Mouse (Mus musculus) midbrain, postnatal 0 days (tissue): ENCODE measurements around the gene Vldlr. TPM values are rescaled to one million over a fixed set of nuclear protein-coding genes. Genes with fewer than 3 reads are reported as not detected.
A peak's percentile ranks its signal among the peaks of the same experiment; 100 is the strongest.

Experiments
- ATAC-seq: fragments of 200-750 bp; cut with Nextera tagmentation; 2 replicates; pipeline ENCODE4 v1.8.0; 2017; ENCODE audit warnings: moderate number of reproducible peaks, mild to moderate bottlenecking, moderate TSS enrichment, moderate library complexity; ENCODE audit not compliant: low FRiP score
- DNase-seq: peaks from one replicate; pipeline ENCODE4 v3.0.0-alpha.2; 2015; ENCODE audit warnings: low spot score
- H3K27ac ChIP-seq: fragments of 300-500 bp; sonication (generic); 2 replicates; pipeline ENCODE4 v1.5.1; 2014; ENCODE audit warnings: low read depth, mild to moderate bottlenecking, low read length, mixed read lengths
- H3K27me3 ChIP-seq: fragments of 300-500 bp; sonication (generic); 2 replicates; pipeline ENCODE4 v1.6.1; 2014; ENCODE audit warnings: low read length, control low read depth, mixed read lengths; ENCODE audit not compliant: insufficient read depth
- H3K36me3 ChIP-seq: fragments of 300-500 bp; sonication (generic); 2 replicates; pipeline ENCODE4 v1.6.1; 2014; ENCODE audit warnings: low read length, control low read depth, mixed read lengths; ENCODE audit not compliant: insufficient read depth
- H3K4me1 ChIP-seq: fragments of 300-500 bp; sonication (generic); 2 replicates; pipeline ENCODE4 v1.6.1; 2014; ENCODE audit warnings: mild to moderate bottlenecking, control low read depth, antibody characterized with exemption, low read length, mixed read lengths; ENCODE audit not compliant: insufficient read depth
- H3K4me2 ChIP-seq: fragments of 300-500 bp; sonication (generic); 2 replicates; pipeline ENCODE4 v1.6.1; 2014; ENCODE audit warnings: low read depth, mild to moderate bottlenecking, low read length, mixed read lengths; ENCODE audit not compliant: poor library complexity, severe bottlenecking
- H3K4me3 ChIP-seq: fragments of 300-500 bp; sonication (generic); 2 replicates; pipeline ENCODE4 v1.5.1; 2014; ENCODE audit warnings: low read depth, mild to moderate bottlenecking, low read length, moderate library complexity
- H3K9ac ChIP-seq: fragments of 300-500 bp; sonication (generic); replicated peaks from 2 replicates; pipeline ENCODE4 v1.6.1; 2014; ENCODE audit warnings: mild to moderate bottlenecking, low read length, moderate library complexity, mixed read lengths; ENCODE audit not compliant: poor library complexity, severe bottlenecking
- H3K9me3 ChIP-seq: fragments of 300-500 bp; sonication (generic); 2 replicates; pipeline ENCODE4 v1.6.1; 2016; ENCODE audit warnings: low read length, control low read depth
- CTCF ChIP-seq: IDR thresholded peaks from 2 replicates; pipeline ENCODE4 v1.5.1; 2016; ENCODE audit warnings: antibody characterized with exemption, mild to moderate bottlenecking
- WGBS: fragments of 180-500 bp; shearing (Covaris S2); extraction: QIAGEN DNeasy Blood & Tissue Kit; methylation state at CpG from one replicate; pipeline ENCODE4 v1.1.7; 2014; 5-methylcytosine and 5-hydroxymethylcytosine counted together
- polyA plus RNA-seq: library from polyadenylated mRNA; unstranded; fragments of >200 nt; fragmentation: Nextera tagmentation; extraction: Ambion mirVana; gene quantifications from 2 replicates; pipeline ENCODE4 v1.2.1, GENCODE M21; 2015
- total RNA-seq: library from RNA; depleted of rRNA; stranded (reverse); fragments of >200 nt; gene quantifications from 2 replicates; pipeline ENCODE4 v1.2.3, GENCODE M21; 2014

Vldlr gene
- total and polyA plus RNA-seq, 2 experiments from 2014 or later: 35.9 to 49.0 TPM

GRCm38 (mm10) chr19:27217404-27217940 is 1.2 kb downstream of the Vldlr start:
- 0% methylated on average over 35 of the region's 52 CpGs for WGBS
- TF ChIP-seq CTCF: no peak
- peak; percentile 70 for DNase-seq
- Histone ChIP-seq H3K4me1 (peaks cover 11% of the 10 kb centered on the region; the same call in 1 of the 2 replicates), H3K27me3 (no peaks in the 10 kb centered on the region), H3K4me2 (peak overlapping the region; percentile 87), H3K36me3 (no peaks in the 10 kb centered on the region), H3K4me3 (peak overlapping the region; percentile 87), H3K9me3 (no peaks in the 10 kb centered on the region), H3K9ac (peak overlapping the region; percentile 89), H3K27ac (peak overlapping the region; percentile 87)
- ATAC-seq: peak; percentile 69

GRCm38 (mm10) chr19:27217941-27218411 is 1.7 kb downstream of the Vldlr start:
- 2% methylated on average over 32 of the region's 32 CpGs for WGBS
- peaks cover 11% of the 10 kb centered on the region; the same call in 1 of the 2 replicates for H3K4me1 ChIP-seq
- TF ChIP-seq CTCF: no peak
- peak overlapping the region; percentile 87 for H3K4me3 ChIP-seq
- H3K36me3 ChIP-seq: no peaks in the 10 kb centered on the region
- DNase-seq (peak; percentile 38), ATAC-seq (peak; percentile 56)
- H3K9me3 ChIP-seq: no peaks in the 10 kb centered on the region
- H3K9ac ChIP-seq: peak overlapping the region; percentile 89
- peak overlapping the region; percentile 87 for H3K4me2 ChIP-seq
- peak overlapping the region; percentile 87 for H3K27ac ChIP-seq
- no peaks in the 10 kb centered on the region for H3K27me3 ChIP-seq

DNA sequence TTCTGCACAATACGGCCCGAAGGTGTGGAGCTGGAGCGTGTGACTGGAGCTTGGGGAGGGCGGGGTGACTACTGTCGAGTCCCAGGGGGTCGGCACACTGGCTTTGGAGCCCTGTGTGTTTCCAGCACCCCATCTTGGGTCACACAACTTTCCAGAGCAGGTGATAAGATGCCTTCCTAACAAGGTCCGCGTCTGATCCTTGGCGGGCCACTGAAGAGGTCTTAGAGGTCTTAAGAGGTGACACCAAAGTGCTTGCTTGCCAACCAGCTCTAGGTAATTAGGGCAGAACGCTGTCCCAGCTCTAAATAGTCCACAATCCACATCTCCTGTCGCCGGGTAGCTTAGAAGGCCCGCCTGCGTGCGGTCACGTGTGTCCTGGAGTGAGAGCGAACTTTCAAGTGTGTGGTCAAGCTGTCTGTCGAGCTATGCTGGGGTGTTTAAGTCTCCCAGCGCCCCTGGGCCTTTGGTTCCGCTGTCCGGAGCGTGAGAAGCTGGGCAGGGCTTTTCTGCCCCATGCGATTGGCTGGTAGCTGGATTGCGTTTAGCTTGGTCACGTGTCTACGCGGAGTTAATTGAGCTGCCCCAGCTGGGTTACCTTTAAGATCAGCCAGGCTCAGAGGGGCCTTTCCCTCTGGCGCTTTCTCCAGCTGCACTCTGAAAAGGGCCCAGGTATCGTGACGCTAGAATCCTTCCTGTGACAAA is 2.4 kb downstream of the Vldlr start:
- DNase-seq (peak; percentile 74), ATAC-seq (no peak)
- H3K9me3 ChIP-seq: no peaks in the 10 kb centered on the region
- H3K9ac ChIP-seq: peak overlapping the region; percentile 89
- no peak for TF ChIP-seq CTCF
- H3K27ac ChIP-seq: peak overlapping the region; percentile 87; the same call in 1 of the 2 replicates
- 1% methylated on average over 30 of the region's 30 CpGs for WGBS
- H3K4me3 ChIP-seq: peak overlapping the region; percentile 87
- H3K27me3 ChIP-seq: no peaks in the 10 kb centered on the region
- no peaks in the 10 kb centered on the region for H3K36me3 ChIP-seq
- peak overlapping the region; percentile 87 for H3K4me2 ChIP-seq
- peaks cover 11% of the 10 kb centered on the region; the same call in 1 of the 2 replicates for H3K4me1 ChIP-seq

DNA sequence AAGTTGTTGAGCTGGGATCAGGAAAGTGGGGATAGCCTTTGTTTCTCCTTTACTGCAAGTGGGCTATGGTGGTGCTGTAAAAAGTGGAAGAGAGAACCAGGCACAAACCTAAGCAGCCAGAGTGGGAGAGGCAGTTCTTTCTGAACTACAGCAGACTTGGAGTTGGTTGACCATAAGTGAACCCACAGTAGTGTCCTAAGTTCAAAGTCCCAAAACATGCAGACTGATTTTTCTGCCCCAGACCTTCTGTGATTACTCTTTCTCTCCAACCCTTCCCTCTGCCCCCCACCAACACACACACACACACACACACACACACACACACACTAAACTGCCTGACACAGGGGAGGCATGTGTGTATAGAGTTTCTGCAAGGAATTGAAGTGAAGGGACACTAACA is 3.3 kb downstream of the Vldlr start:
- ATAC-seq: no peak
- no peak overlapping the region for H3K9ac ChIP-seq
- no peak for DNase-seq
- H3K9me3 ChIP-seq: no peaks in the 10 kb centered on the region
- H3K36me3 ChIP-seq: no peaks in the 10 kb centered on the region
- no peak for TF ChIP-seq CTCF
- peak overlapping the region; percentile 87 for H3K4me2 ChIP-seq
- peaks cover 11% of the 10 kb centered on the region; the same call in 1 of the 2 replicates for H3K4me1 ChIP-seq
- H3K4me3 ChIP-seq: peak overlapping the region; percentile 87; the same call in 1 of the 2 replicates
- no peak overlapping the region for H3K27ac ChIP-seq
- H3K27me3 ChIP-seq: no peaks in the 10 kb centered on the region

DNA sequence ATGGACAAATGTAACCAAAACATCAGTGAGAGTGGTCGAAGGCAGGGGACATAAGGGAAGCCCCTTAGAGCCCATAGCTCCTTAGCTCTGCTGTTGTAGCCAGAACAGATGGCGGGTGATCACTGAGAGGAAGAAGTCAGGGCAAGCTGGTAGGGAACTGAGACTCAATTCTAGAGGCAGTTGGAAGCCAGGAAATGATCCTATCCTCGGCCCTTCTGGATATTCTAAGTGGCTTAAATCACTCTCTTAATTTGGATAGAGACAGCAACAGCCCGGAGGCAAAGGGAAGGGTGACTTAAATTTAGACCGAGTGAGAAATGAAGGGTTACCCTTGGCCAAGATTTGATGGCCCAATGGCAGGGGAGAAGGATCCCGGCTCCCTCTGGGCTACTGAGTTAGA is 6.8 kb downstream of the Vldlr start:
- ATAC-seq (no peak), DNase-seq (no peak)
- H3K27ac ChIP-seq: no peak overlapping the region
- WGBS: 86% methylated on average over 6 of the region's 6 CpGs
- TF ChIP-seq CTCF: no peak
- H3K9ac ChIP-seq: no peak overlapping the region
- H3K4me2 ChIP-seq: no peak overlapping the region
- no peak overlapping the region for H3K4me3 ChIP-seq
- no peaks in the 10 kb centered on the region for H3K36me3 ChIP-seq
- no peaks in the 10 kb centered on the region for H3K27me3 ChIP-seq
- no peaks in the 10 kb centered on the region for H3K9me3 ChIP-seq
- H3K4me1 ChIP-seq: no peaks in the 10 kb centered on the region; the same call in none of the 2 replicates

DNA sequence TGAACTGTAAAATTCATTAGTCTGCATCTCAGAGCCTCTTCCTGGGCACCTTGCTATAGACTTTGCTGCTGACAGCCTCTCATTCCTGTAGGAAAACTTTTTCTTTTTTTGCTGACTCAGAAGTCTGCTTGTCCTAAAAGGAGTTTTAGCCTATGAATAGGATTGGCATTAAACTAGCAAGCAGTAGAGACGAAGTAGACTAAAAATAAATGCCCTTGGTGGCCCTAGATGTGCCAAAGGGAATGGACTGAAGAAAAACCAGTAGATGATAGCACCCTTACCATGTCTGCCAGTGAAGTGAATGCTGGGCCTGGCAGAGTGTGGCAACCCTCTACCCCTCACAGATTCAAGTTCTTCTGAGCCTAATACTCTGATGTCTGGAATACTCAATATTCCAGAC is 8.1 kb downstream of the Vldlr start:
- no peaks in the 10 kb centered on the region for H3K9me3 ChIP-seq
- no peak overlapping the region for H3K9ac ChIP-seq
- no peak overlapping the region for H3K4me3 ChIP-seq
- no peaks in the 10 kb centered on the region for H3K36me3 ChIP-seq
- H3K27ac ChIP-seq: no peak overlapping the region
- H3K4me1 ChIP-seq: no peaks in the 10 kb centered on the region; the same call in none of the 2 replicates
- DNase-seq (no peak), ATAC-seq (no peak)
- H3K27me3 ChIP-seq: no peaks in the 10 kb centered on the region
- TF ChIP-seq CTCF: no peak
- WGBS: 40% methylated on average over 1 of the region's 1 CpGs
- H3K4me2 ChIP-seq: no peak overlapping the region
